Mouse (Mus musculus): Measurements from ENCODE around the gene Prr5l.
A peak's percentile ranks its signal among the peaks of the same experiment; 100 is the strongest.

The Prr5l gene

DNA sequence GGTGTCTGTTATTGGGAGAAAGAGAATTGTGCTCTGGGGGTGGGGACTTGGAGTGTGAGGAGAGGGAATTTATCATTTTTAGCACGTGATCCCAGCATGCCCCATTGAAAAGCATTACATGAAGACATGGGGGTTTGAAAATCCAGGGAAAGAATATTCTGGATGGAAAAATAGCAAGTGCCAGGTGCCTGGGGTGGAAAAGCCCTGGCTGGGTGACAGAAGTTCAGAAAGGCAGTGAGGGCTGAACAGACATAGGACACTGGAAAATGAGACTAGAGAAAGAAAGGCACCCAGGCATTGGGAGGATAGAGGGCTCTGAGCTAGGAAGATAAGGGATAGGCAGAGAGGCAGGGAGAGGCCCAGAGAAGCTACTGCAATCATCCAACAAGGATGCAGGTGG lies 62.0 kb downstream of the Prr5l start:
- DNase-seq (ENCODE audit: low spot score) = no peak

DNA sequence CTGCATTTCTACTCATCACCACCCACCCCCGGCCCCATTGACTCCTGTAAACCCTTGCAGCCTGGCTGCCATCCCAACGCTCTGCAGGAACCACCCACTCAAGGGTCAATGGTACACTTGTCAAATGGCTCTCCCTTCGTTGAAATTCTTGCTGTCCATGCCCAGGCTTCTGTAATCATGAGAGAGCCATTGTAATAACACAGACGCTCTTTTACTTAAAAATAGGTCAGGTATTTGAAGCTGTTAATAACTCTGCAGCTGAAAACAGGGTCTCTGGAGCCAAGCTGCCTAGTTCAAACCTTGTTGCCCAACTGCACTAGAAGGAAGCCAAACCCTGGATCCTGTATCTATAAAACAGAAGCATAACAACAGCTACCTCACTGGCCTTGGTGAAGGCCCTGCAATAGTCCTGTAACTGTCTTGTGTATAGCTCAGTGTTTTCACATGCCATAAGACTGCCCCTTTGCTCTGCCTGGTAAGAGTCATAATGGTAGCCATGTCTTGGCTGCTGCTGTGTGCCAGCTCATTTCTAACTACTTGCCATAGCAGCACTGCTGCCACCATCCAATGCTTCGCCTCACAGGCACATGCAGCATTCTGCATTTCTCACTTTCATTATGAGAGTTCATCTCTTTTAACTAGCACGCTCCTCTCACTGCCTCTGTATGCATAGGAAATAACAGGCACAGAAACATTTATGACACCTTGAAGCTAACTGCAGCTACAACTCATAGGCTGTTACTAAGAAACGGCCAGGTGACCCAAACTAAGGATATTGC lies 63.7 kb downstream of the Prr5l start:
- no peak for DNase-seq (ENCODE audit: low spot score)

DNA sequence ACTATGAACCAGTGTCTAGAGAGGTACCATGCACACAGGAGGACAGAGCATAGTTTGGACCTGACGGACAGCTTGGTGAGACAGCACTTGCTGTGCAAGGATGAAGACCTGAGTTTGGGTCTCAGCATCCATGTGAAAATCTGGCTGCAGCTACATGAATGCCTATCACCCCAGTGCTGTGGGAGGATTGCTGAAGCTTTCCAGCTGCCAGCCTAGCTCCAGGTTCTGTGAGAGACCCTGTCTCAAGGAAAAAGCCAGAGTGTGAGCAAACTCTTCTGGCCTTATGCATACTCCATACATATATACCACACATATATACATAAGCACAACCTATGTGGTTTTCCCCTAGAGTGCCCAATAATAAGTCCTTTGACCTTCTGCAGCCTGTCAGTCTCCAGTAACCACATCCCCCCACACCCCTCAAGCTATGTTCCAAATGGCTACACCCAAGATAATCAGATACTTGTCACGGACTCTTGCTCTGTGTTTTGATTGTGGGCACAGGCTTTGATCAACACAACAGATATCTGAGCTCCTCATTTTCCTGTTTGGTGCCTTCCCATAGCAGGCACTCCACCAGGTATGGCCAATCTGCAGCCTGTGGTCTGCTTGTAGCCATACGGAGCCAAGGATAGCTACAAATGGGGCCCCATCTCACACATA lies 66.0 kb downstream of the Prr5l start:
- no peak for DNase-seq (ENCODE audit: low spot score)

DNA sequence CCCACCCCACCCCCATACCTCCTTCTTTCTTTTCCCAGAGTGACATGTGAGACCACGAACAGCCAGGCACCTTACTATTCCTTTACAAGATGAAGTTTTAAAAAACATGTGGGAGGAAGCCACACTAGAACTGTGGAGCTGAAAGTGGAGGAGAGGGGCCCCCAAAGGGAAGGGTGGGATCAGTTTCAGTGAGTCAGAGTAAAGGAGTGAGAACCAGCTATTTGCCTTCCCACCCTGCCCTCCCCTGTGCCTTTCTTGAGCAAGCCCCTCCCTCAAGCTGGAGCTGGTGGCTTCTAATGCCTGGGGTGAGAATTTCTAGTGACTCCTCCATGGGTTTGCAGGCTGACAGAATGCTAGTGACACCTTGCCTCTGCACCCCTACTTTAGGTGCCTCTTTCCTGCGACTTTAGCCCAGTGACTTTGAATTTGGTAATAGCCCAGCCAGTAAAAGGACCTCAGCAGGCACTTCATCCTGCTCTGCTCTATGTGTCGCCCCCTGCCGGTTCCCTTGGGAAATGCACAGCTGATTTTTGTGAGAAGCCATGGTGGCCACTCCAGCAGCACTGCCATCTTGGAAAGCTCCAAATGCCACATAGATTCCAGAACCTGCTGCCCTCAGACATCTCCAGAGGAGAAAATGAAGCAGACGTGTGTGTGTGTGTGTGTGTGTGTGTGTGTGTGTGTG lies 67.4 kb downstream of the Prr5l start:
- DNase-seq (ENCODE audit: low spot score) = peak; percentile 56

DNA sequence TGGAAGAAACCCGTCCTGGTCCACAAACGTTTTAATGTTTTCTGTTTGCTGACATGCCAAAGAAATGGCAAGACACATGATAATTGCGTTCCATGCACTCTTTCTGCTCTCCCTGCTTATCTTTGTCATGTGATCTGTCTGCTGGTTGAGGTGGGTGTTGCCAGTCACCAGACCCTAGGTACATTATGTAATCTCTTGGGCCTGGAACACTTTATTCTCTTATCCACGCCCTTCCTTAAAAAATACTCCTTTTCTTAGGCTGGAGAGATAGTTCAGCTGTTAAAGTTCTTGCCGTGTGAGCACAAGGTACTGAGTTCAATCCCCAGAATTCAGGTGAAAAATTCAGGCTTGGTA lies 68.6 kb downstream of the Prr5l start:
- no peak for DNase-seq (ENCODE audit: low spot score)

DNA sequence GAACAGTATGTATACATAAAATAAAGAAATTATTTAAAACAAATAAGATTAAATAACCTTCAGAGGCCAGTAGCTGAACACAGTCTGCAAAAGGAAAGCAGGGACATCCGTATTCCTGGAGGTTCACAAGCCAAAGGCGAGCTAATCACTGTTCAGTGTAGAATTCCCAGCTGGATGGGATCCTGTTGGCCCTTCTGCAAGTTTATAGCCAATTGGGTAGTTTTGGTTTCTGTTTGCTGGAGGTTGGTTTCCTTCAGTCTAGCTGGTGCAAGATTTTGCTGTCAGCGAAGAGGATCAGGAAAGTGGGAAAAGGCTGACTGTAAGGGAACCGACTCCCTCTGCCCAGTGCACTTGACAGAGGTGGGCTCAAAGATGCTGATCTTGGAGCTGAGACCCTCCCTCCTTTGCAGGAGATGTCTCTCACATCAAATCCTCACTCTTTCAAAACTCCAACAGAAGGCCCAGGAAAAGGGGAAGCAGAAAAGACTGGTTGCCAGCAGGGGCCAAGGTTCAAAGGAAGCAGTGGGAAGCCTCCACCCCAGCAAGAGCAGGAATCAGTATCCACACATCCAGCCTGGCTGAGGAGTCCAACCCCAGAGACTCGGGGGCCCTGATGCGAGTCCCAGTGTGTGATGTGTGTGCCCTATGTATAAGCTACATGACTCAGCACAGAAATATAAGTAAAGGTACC lies 69.1 kb downstream of the Prr5l start:
- DNase-seq (ENCODE audit: low spot score) = no peak

DNA sequence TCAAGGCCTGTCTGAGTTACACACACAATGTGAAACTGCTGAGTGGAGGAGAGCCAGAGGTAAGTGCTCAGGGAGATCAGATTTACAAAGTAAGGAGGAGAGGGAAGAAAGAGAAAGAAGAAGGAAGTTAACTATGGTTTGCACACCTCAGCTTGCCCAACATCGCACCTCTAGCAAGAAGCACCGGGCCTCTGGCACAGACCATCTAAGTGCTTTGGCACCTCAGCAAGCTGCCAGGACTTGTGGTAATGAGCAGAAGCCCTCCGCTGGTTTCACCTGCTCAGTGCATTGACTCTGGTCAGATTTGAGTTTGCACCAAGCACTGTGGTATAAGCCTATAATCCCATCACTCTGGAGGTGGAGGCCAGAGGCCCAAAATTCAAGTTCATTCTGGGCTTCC lies 70.9 kb downstream of the Prr5l start:
- no peak for DNase-seq (ENCODE audit: low spot score)

DNA sequence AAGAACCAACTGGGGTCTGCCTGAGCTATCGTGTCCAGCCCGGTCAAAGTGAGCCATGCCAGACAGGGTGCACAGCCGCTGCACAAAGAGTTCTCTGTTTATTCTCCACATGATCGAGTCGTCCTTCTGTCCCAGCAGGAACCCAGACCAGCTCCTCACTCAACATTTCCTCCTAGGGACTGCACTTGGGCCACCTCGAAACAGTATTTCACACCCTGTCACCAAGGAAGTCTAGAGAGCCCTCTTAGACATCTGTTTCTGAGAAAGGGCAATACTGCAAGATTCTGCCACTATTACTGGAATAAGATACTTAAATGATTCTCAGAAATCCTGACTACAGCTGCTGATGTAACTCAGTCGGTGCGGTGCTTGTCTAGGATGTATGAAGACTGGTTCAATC lies 72.1 kb downstream of the Prr5l start:
- DNase-seq (ENCODE audit: low spot score) = no peak

DNA sequence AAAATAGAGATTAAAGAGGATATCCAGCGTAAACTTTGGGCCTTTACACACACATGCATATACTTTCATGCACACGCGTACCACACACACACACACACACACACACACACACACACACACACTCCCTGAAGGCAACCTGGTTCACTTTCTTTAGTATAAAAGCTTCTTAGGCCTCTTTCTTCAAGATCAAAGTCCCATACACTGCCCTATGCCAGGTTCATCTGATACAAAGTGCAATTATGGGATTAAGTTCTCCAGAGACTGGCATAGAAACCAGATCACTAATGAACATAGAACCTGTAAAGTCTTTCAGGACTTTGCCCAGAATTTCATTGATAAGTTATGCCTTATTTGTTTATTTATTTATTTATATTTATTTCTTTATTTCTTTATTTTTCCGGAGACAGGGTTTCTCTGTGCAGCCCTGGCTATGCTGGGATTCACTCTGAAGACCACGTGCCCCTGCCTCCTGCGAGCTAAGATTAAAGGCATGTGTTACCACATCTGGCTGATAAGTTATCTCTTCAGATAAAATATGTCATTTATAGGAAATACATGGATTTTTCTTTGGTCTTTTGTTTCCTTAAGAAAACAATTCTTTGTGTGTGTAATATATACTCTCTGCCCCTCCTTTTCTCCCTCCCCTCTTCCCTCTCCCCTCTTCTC lies 73.1 kb downstream of the Prr5l start:
- no peak for DNase-seq (ENCODE audit: low spot score)

DNA sequence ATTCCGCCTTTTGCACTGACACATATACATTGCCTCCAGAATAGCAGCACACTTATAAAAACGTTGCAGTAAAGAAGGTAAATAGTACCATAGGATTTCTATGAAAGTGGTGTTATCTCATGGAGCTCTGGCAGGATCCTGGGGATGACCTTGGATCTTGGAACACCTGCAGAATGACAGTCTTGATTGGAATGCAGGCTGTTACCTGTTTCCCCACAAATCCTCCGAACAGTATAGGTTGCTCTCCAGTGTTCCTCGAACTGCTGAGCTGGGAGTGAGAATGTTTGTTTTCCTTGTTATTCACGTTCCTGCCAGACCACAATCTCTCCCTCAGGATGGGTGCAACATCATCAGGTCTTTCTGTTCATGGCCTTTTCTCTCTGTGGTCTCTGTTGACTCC lies 75.1 kb downstream of the Prr5l start:
- DNase-seq (ENCODE audit: low spot score) = no peak

DNA sequence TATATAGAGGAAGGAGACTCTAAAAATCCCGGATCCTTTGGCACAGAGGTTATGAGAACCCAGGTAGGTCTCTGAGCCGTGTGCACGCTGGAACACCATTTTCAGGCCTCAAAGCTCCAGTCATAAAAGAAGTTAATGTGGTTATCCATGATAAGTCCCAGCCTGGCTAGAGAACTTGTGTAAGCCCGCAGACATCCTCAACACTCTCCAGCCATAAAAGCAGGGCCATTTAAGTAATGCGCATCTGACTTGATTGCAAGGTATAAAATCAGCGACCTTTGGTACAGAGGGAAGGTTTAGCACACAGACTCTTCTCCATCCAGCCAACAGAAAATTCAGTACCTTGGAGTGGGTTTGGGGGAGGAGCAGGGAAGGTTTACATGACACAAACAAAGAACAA lies 80.6 kb downstream of the Prr5l start:
- DNase-seq (ENCODE audit: low spot score) = no peak

DNA sequence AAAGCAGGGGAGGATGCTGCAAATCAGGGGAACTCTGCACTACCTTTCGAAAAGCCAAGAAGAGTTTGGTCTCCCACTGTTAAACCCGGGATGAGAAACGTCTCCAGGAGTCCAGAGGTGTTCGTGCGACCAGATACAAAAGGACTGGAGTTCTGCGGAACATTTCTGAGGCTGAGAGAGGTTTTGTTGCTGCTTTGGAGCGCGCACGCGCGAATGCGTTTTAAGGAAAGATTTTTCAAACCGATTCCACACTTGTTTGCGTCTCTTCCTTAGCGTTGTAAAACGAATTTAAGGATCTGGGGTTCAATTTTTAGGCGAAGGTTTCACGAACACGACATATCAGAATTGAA lies 85.0 kb downstream of the Prr5l start:
- DNase-seq (ENCODE audit: low spot score) = peak; percentile 79

DNA sequence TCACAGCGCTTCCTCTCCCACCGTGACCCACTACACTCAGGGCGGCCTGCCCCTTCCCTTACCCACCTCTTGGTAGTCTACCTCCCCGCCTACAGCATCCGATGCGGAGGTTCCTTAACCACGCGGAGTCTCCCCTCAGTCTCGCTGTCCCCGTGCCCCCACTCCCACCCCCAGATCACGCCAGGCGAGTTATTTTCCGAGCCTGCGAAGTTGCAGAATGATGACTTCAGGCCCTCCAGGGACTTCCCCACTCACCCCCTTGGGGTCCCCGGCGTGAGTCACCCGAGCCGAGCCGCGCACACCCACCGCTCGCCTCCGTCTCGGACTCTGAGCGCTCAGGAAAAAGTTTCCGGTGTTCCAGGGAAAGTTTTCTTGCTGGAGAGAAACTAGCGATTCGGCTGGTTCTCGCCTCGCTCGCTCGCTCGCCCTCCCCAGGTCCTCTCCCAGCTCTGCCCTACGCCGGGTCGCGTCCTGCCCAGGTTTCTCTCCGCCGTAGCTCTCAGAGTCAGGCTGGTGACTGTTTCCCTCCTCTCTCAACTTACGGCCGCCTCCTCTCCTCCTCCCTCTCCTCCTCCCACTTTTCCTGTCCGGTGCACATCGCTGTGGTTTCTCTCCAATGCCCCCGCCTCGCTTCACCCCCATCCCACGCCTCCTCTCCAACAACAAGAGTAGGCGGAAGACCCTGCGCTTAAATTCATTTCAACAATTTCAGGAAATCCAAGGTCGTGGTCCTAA lies 85.5 kb downstream of the Prr5l start:
- peak; percentile 82 for DNase-seq (ENCODE audit: low spot score)

DNA sequence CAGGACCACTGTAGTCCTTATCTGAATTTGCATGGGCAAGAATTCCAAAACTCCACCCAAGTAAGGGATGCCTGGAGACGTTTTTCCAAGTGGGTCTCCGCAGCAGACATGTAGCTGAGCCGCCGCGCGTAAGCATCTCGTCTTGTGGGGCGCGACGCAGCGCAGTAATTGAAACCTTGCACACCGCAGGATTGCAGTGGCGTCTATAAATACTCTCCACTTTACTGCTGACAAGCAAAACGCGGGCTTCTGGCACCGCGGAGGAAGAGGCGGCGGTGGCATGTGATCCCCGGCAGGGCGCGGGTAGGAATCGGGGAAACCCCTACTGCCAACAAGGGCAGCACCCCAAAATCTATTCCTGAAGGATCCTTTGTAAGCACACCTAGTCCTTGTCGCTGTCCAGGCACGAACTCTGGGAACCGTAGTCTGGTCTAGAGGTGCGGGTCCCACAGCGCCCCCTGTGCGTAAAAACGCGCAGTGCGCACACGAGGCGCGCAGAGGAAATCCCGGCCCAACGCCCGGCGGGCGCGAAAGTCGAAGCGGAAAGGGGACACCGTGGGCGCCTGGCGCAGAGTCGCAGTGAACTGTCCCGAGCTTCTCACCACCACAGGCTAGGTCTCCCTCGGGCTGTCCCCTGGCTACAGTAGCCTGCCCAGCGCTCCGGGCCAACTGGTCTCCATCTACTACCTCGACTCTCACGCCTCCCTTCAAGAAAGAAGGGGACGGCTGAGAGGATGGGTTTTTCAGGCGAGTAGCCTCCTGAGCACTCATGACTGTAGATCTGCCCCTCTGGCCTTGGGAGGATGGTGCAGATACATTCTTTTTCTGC lies 86.3 kb downstream of the Prr5l start:
- peak; percentile 91 for DNase-seq (ENCODE audit: low spot score)

DNA sequence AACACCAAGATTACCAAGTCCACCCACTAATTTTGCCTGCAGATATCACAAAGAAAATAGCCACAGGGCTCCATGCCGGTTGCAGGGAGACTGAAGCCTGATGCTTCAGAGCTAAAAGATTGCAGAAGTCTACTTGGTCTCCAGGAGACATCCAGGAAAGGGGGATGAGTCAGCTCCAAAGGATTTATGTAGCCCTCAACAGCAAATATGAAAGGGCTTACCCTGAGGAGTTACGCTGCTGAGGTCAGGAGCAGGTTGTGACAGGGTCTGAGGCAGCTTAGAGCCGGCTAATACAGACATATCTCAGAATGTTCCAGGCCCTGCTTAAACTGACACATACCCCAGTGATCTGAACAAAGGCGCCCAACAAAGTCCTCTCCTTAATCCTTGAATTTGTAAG lies 90.7 kb downstream of the Prr5l start:
- no peak for DNase-seq (ENCODE audit: low spot score)

DNA sequence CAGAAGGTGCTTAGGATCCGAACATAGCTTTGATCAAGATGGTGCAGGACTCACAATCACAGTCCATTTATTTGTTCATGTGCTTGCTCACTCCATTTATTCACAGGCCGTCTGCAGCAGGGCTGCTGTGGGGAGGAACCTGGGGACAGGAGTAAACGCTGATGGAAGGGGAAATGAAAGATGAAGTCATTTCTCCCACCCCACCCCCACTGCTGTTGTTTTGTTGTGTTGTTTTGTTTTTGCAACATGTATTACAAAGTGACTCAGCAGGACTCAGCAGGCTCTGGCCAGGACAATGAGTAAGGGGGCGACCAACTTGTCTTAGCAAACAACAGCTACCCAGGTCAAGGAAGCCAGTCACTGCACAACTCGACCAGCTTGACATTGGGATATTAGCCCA lies 99.6 kb downstream of the Prr5l start:
- no peak for DNase-seq (ENCODE audit: low spot score)

DNA sequence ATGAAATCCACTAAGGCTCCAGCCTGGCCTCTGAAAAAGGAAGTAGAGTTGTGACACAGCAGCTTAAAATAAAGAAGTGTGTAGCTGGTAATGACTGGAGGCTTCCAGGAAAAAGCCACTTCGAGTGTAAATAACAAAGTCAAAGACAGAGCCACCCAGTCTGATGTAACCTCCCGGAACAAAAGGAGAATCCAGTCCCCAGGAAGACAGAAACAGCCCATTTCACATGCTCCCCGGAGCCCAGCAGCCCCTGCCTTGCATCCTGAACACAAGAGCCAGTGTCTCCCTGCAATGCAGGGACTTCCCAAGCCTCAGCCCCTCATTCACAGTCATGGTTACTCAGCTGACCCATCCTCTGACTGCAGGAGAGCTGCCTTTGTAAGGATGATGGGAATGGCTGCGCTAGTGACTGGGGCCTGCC lies 101.5 kb downstream of the Prr5l start:
- no peak for DNase-seq (ENCODE audit: low spot score)

DNA sequence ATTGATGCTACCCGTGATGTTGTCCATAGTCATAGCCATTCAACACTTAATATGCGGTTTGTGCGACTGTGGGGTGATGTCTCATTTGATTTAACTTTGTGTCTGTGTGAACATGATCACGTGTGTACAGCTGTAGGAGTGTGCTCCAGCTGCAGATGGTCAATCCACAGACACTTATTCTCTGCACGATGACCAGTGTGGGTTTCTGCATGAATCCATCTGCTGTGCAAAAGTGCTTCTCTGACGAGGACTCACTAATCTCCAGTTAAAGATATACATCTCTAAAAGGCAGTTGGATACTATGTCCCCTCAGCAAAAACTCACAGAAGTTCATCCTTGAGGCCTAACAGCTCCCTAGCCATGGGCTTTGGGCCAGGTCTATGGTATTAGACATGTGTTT lies 104.7 kb downstream of the Prr5l start:
- no peak for DNase-seq (ENCODE audit: low spot score)

DNA sequence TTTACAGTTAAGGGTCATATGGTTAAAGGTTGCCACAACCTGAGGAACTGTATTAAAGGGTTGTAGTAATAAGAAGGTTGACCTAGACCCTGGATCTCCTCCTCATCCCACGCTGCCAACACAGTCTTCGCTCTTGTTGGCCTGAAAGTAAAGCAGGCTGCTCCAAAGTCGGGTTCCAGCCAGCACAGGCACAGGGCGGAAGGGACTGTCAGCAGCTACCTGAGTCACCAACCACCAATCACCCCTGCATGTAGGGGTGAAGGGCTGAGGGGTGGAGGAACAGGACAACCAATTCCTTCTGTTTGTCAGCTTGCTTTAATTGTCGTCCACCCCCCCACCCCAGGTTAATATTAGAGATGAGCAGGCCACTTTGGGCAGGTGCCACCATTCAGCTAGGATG lies 119.3 kb downstream of the Prr5l start:
- no peak for DNase-seq (ENCODE audit: low spot score)

DNA sequence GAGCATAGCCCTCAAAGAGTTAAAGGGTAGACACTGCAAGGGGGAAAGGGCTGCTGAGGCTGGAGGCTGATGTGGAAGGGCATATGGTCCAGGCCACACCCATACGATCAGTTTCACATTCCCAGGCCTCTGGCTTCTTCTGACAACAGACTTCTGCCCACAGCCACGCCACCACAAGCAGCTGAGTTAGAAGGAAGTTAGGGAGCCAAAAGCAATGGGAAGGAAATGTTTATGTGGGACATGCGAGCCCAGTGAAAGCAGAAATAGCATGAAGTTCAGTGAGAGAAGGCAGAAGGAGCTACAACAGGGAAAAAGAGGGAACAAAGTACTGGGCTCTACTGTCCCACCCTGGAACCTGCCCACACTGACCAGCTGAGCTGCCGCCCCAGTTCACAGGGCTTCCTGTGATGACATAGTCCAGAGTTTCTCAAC lies 119.9 kb downstream of the Prr5l start:
- DNase-seq (ENCODE audit: low spot score) = no peak

DNA sequence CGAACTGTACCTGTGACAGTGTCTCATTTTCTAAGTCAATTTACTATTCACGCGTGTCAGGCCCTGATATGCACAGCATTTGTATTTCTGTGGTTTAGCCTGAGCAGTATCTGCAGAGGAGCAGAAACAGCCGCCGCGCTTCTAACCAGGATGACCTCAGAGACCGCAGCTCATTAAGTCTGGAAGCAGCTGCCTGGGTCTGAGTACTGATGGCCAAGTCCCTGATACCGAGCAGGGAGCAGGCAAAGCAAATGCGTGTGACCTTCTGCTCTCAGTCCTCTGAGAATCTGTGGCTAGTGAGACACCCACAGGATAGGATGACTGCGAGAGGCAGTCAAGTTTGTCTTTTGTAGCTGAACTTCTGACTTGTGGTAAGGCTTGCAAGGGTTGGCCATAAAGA lies 120.4 kb downstream of the Prr5l start:
- DNase-seq (ENCODE audit: low spot score) = no peak

Data from embryo, embryonic 10.5 days (tissue).